Mouse (Mus musculus) hindbrain, embryonic 15.5 days (tissue): ENCODE results near the gene Nhlrc4. TPM values are rescaled to one million over a fixed set of nuclear protein-coding genes. Genes with fewer than 3 reads are reported as not detected.
A peak's percentile ranks its signal among the peaks of the same experiment; 100 is the strongest.

ENCODE experiments used
- ATAC-seq: fragments of 200-750 bp; cut with Nextera tagmentation; 2 replicates; pipeline ENCODE4 v1.8.0; 2017; ENCODE audit warnings: low read depth, moderate number of reproducible peaks, moderate TSS enrichment; ENCODE audit not compliant: low FRiP score
- H3K27ac ChIP-seq: fragments of 300-500 bp; sonication (generic); replicated peaks from 2 replicates; pipeline ENCODE4 v1.5.1; 2015; ENCODE audit warnings: mild to moderate bottlenecking, inconsistent platforms
- H3K27me3 ChIP-seq: fragments of 300-500 bp; sonication (generic); 2 replicates; pipeline ENCODE4 v1.6.1; 2015; ENCODE audit warnings: control low read depth, inconsistent platforms
- H3K36me3 ChIP-seq: fragments of 300-500 bp; sonication (generic); 2 replicates; pipeline ENCODE4 v1.6.1; 2015; ENCODE audit warnings: control low read depth, inconsistent platforms
- H3K4me1 ChIP-seq: fragments of 300-500 bp; sonication (generic); replicated peaks from 2 replicates; pipeline ENCODE4 v1.6.1; 2015; ENCODE audit warnings: control low read depth, inconsistent platforms
- H3K4me2 ChIP-seq: fragments of 300-500 bp; sonication (generic); 2 replicates; pipeline ENCODE4 v1.6.1; 2015; ENCODE audit warnings: moderate library complexity, mild to moderate bottlenecking, inconsistent platforms
- H3K4me3 ChIP-seq: fragments of 300-500 bp; sonication (generic); 2 replicates; pipeline ENCODE4 v1.5.1; 2015; ENCODE audit warnings: mild to moderate bottlenecking, inconsistent platforms
- H3K9ac ChIP-seq: fragments of 300-500 bp; sonication (generic); 2 replicates; pipeline ENCODE4 v1.6.1; 2015; ENCODE audit warnings: inconsistent platforms
- H3K9me3 ChIP-seq: fragments of 300-500 bp; sonication (generic); 2 replicates; pipeline ENCODE4 v1.6.1; 2016; ENCODE audit warnings: control low read depth, inconsistent platforms
- WGBS: fragments of 180-500 bp; shearing (Covaris S2); methylation state at CpG from one replicate; pipeline ENCODE4 v1.1.7; 2015; 5-methylcytosine and 5-hydroxymethylcytosine counted together
- polyA plus RNA-seq: library from polyadenylated mRNA; unstranded; fragments of >200 nt; fragmentation: Nextera tagmentation; extraction: Ambion mirVana; gene quantifications from 2 replicates; pipeline ENCODE4 v1.2.1, GENCODE M21; 2015

Gene Nhlrc4
- polyA plus RNA-seq, 1 experiment from 2014 or later = 0.91 TPM

GRCm38 (mm10) chr17:25970954-25971707, 26.4 kb upstream of the Nhlrc4 start:
- H3K27me3 ChIP-seq = no peaks in the 10 kb centered on the region
- no peaks in the 10 kb centered on the region for H3K9me3 ChIP-seq
- H3K9ac ChIP-seq = no peak overlapping the region
- ATAC-seq = no peak
- H3K4me1 ChIP-seq = no peaks in the 10 kb centered on the region
- H3K4me3 ChIP-seq = no peak overlapping the region
- no peaks in the 10 kb centered on the region; the same call in 1 of the 2 replicates for H3K36me3 ChIP-seq
- H3K27ac ChIP-seq = no peak overlapping the region; the same call in 1 of the 2 replicates
- H3K4me2 ChIP-seq = no peak overlapping the region
- 87% methylated on average over 4 of the region's 4 CpGs for WGBS

- no peak for ATAC-seq
- no peaks in the 10 kb centered on the region; the same call in 1 of the 2 replicates for H3K36me3 ChIP-seq
- no peak overlapping the region for H3K4me3 ChIP-seq
- no peaks in the 10 kb centered on the region for H3K27me3 ChIP-seq
- no peaks in the 10 kb centered on the region for H3K9me3 ChIP-seq
- H3K27ac ChIP-seq = no peak overlapping the region; the same call in 1 of the 2 replicates
- H3K4me1 ChIP-seq = no peaks in the 10 kb centered on the region
- H3K9ac ChIP-seq = no peak overlapping the region
- 81% methylated on average over 9 of the region's 9 CpGs for WGBS
- no peak overlapping the region for H3K4me2 ChIP-seq
Measured at GRCm38 (mm10) chr17:25970448-25970847, 25.7 kb upstream of the Nhlrc4 start.

- no peak for ATAC-seq
- no peaks in the 10 kb centered on the region for H3K4me1 ChIP-seq
- 64% methylated on average over 1 of the region's 1 CpGs for WGBS
- H3K9me3 ChIP-seq = no peaks in the 10 kb centered on the region
- H3K4me3 ChIP-seq = no peak overlapping the region
- no peak overlapping the region for H3K4me2 ChIP-seq
- H3K9ac ChIP-seq = no peak overlapping the region
- no peaks in the 10 kb centered on the region; the same call in 1 of the 2 replicates for H3K36me3 ChIP-seq
- no peak overlapping the region for H3K27ac ChIP-seq
- H3K27me3 ChIP-seq = no peaks in the 10 kb centered on the region
Measured at GRCm38 (mm10) chr17:25968176-25968575, 23.4 kb upstream of the Nhlrc4 start.

GRCm38 (mm10) chr17:25967652-25968051, 22.9 kb upstream of the Nhlrc4 start:
- H3K36me3 ChIP-seq = no peaks in the 10 kb centered on the region; the same call in 1 of the 2 replicates
- ATAC-seq = no peak
- H3K4me1 ChIP-seq = no peaks in the 10 kb centered on the region
- H3K27ac ChIP-seq = no peak overlapping the region
- H3K4me2 ChIP-seq = no peak overlapping the region
- H3K9ac ChIP-seq = no peak overlapping the region
- 63% methylated on average over 3 of the region's 3 CpGs for WGBS
- no peaks in the 10 kb centered on the region for H3K9me3 ChIP-seq
- no peak overlapping the region for H3K4me3 ChIP-seq
- no peaks in the 10 kb centered on the region for H3K27me3 ChIP-seq

- Histone ChIP-seq H3K4me3 (no peak overlapping the region), H3K36me3 (peaks cover 4% of the 10 kb centered on the region; the same call in 1 of the 2 replicates), H3K9ac (no peak overlapping the region), H3K4me1 (no peaks in the 10 kb centered on the region), H3K4me2 (no peak overlapping the region), H3K27me3 (no peaks in the 10 kb centered on the region), H3K27ac (no peak overlapping the region), H3K9me3 (no peaks in the 10 kb centered on the region)
- ATAC-seq = peak; percentile 12; the same call in 1 of the 2 replicates
- WGBS = 88% methylated on average over 7 of the region's 7 CpGs
Measured at GRCm38 (mm10) chr17:25964271-25964670, 19.5 kb upstream of the Nhlrc4 start.

GRCm38 (mm10) chr17:25962413-25962905, 17.7 kb upstream of the Nhlrc4 start:
- H3K27ac ChIP-seq = no peak overlapping the region
- peaks cover 5% of the 10 kb centered on the region; the same call in 1 of the 2 replicates for H3K4me1 ChIP-seq
- no peaks in the 10 kb centered on the region for H3K9me3 ChIP-seq
- H3K27me3 ChIP-seq = no peaks in the 10 kb centered on the region
- whole genome bisulfite sequencing = 93% methylated on average over 7 of the region's 7 CpGs
- peaks cover 4% of the 10 kb centered on the region; the same call in 1 of the 2 replicates for H3K36me3 ChIP-seq
- no peak overlapping the region for H3K4me2 ChIP-seq
- no peak overlapping the region for H3K9ac ChIP-seq
- ATAC-seq = no peak
- no peak overlapping the region for H3K4me3 ChIP-seq

GRCm38 (mm10) chr17:25961566-25961965, 16.8 kb upstream of the Nhlrc4 start:
- no peak for ATAC-seq
- Histone ChIP-seq H3K36me3 (peaks cover 4% of the 10 kb centered on the region; the same call in 1 of the 2 replicates), H3K4me2 (no peak overlapping the region), H3K4me3 (no peak overlapping the region), H3K9me3 (no peaks in the 10 kb centered on the region), H3K4me1 (peaks cover 6% of the 10 kb centered on the region; the same call in 1 of the 2 replicates), H3K9ac (no peak overlapping the region), H3K27me3 (no peaks in the 10 kb centered on the region), H3K27ac (no peak overlapping the region)
- WGBS = 98% methylated on average over 5 of the region's 5 CpGs

GRCm38 (mm10) chr17:25959630-25960467, 15.1 kb upstream of the Nhlrc4 start:
- Histone ChIP-seq H3K4me3 (no peak overlapping the region), H3K9ac (no peak overlapping the region), H3K27ac (no peak overlapping the region), H3K9me3 (no peaks in the 10 kb centered on the region), H3K4me1 (peaks cover 6% of the 10 kb centered on the region; the same call in 1 of the 2 replicates), H3K27me3 (no peaks in the 10 kb centered on the region), H3K36me3 (0 out of 2 replicates have a peak, but pooled peaks cover 4% of the 10 kb centered on the region), H3K4me2 (no peak overlapping the region)
- ATAC-seq = no peak
- WGBS = 92% methylated on average over 23 of the region's 23 CpGs

GRCm38 (mm10) chr17:25958771-25959494, 14.2 kb upstream of the Nhlrc4 start:
- Histone ChIP-seq H3K36me3 (0 out of 2 replicates have a peak, but pooled peaks cover 4% of the 10 kb centered on the region), H3K4me1 (peaks cover 6% of the 10 kb centered on the region; the same call in 1 of the 2 replicates), H3K4me2 (no peak overlapping the region), H3K27ac (peak overlapping the region; percentile 25; the same call in 1 of the 2 replicates), H3K27me3 (peaks cover 2% of the 10 kb centered on the region; the same call in 1 of the 2 replicates), H3K9me3 (no peaks in the 10 kb centered on the region), H3K4me3 (no peak overlapping the region), H3K9ac (no peak overlapping the region)
- no peak for ATAC-seq
- 92% methylated on average over 11 of the region's 11 CpGs for WGBS

GRCm38 (mm10) chr17:25957586-25958051, 12.9 kb upstream of the Nhlrc4 start:
- H3K9ac ChIP-seq = no peak overlapping the region
- no peak overlapping the region for H3K4me3 ChIP-seq
- peaks cover 6% of the 10 kb centered on the region; the same call in 1 of the 2 replicates for H3K4me1 ChIP-seq
- H3K36me3 ChIP-seq = 0 out of 2 replicates have a peak, but pooled peaks cover 4% of the 10 kb centered on the region
- peaks cover 14% of the 10 kb centered on the region for H3K27me3 ChIP-seq
- H3K27ac ChIP-seq = 0 out of 2 replicates have a peak overlapping the region, but pooled peaks have one; percentile 25
- peak; percentile 24; the same call in 1 of the 2 replicates for ATAC-seq
- WGBS = 65% methylated on average over 14 of the region's 14 CpGs
- H3K9me3 ChIP-seq = no peaks in the 10 kb centered on the region
- no peak overlapping the region for H3K4me2 ChIP-seq

GRCm38 (mm10) chr17:25956631-25957030, 11.9 kb upstream of the Nhlrc4 start:
- Histone ChIP-seq H3K9me3 (no peaks in the 10 kb centered on the region), H3K27me3 (peaks cover 22% of the 10 kb centered on the region), H3K9ac (no peak overlapping the region), H3K4me2 (no peak overlapping the region), H3K27ac (no peak overlapping the region), H3K4me1 (peaks cover 12% of the 10 kb centered on the region), H3K36me3 (0 out of 2 replicates have a peak, but pooled peaks cover 4% of the 10 kb centered on the region), H3K4me3 (no peak overlapping the region)
- WGBS = 77% methylated on average over 7 of the region's 7 CpGs
- no peak for ATAC-seq
